Mouse (Mus musculus): ENCODE data around the gene Tex2.
"Not testable (repeated sequence)": the region's sequence is repeated elsewhere in the genome, so short reads cannot be mapped to it uniquely, and the experiment has no call there.

Tex2 gene

DNA sequence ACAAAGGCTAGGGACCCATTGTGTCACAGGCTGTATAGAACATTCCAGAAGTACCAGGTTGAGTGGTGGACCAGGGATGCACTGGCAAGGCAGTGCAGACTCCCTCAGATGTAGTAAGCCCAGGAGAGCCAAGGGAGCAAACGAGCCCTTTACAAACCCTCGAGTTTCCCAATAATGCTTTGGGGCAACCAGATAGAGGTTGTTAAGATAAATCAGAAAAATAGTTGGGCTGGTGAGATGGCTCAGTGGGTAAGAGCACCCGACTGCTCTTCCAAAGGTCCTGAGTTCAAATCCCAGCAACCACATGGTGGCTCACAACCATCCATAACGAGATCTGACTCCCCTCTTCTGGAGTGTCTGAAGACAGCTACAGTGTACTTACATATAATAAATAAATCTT, 5.5 kb upstream of the Tex2 start:
- DNase-seq (ENCODE audit: low read depth), result not testable (repeated sequence)

DNA sequence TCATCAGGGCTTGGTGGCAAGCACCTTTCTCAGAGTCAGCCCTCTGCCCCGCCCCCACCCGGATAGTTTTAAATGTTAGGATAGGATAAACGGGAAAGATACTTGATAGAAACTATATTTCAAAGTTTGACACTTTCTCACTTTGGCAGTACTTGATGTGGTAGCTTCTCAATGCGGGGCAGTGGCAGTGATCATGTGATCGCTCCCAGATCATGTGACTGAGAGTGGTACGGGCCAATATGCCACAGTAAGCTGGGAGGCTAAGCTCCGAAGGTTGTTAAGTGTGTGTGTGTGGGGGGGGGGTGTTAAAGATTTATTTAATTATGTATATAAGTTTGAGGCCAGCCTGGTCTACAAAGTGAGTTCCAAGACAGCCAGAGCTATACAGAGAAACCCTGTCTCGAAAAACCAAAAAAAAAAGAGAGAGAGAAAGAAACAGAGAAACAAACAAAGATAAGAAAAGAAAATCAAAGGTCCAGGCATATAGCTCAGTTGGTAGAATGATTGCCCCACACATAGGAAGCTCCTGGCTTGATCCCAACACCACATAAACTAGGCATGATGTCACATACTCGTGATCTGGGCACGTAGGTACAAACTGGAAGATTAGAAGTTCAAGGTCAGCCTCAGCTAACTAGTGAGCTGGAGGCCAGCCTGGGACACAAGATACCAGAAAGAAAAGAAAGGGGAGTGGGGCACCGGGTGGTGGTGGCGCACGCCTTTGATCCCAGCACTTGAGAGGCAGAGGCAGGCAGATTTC, 4.8 kb upstream of the Tex2 start:
- peak; percentile 65 for DNase-seq (ENCODE audit: low read depth)

DNA sequence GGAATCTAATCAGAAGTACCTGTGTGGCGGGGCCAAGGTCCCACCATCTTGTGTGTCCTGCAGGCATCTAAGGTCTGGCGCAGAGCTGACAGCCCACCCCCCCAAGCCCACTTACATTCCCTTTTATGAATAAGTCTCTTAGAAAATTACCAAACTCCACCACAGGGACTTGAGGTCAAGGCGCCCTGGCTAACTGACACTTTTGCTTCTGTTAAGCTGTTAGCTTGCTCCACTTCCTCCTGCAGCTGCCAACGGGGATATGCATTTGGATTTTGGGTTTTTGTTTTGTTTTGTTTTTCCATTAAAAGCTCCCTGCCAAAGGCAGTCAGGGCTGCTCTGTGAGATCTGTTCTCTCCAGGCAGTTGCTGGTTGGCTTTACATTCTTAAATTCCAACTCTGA, 2.3 kb upstream of the Tex2 start:
- DNase-seq (ENCODE audit: low read depth), result peak; percentile 14

DNA sequence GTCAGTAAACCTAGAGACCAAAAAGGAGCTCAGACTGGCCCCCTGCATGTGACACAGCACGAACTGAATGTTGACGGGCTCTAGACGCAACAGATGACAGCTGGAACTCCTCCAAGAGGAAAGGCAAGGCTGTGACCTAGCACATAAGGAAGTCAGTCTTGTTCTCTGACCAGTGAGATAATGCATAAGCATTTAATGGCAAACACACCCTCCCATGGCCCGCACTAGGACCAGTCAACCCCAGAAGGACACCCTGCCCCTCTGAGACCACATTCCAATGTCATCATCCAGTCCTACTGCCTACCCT, 1.1 kb upstream of the Tex2 start:
- no peak for DNase-seq (ENCODE audit: low read depth)

DNA sequence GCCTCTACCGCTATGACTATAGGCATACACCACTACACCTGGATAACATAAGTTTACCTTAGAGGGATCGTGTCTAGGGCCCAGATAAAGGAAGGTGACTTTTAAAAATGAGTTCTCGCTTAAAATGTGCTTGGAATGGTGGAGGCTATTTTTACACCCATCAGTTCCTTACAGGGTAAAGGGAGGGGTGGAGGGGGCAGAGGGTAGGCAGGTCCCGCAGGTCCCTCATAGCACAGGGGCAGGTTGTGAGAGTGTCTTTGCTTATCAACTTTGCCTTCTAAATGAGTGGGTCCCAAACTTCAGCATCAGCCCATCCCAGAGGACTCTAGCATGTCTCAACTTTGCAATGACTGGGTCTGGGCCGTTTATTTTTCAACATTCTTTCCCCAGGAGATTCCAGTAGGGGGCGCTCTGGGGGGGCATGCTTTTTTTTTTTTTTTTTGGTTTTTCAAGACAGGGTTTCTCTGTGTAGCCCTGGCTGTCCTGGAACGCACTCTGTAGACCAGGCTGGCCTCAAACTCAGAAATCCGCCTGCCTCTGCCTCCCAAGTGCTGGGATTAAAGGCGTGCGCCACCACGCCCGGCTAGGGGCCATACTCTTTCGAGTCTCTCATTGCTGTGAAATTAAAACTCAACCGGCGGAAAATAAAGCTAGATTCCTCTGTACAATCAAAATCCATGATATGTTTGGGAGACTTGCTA, 565 bp upstream of the Tex2 start:
- DNase-seq (ENCODE audit: low read depth), result peak; percentile 48

DNA sequence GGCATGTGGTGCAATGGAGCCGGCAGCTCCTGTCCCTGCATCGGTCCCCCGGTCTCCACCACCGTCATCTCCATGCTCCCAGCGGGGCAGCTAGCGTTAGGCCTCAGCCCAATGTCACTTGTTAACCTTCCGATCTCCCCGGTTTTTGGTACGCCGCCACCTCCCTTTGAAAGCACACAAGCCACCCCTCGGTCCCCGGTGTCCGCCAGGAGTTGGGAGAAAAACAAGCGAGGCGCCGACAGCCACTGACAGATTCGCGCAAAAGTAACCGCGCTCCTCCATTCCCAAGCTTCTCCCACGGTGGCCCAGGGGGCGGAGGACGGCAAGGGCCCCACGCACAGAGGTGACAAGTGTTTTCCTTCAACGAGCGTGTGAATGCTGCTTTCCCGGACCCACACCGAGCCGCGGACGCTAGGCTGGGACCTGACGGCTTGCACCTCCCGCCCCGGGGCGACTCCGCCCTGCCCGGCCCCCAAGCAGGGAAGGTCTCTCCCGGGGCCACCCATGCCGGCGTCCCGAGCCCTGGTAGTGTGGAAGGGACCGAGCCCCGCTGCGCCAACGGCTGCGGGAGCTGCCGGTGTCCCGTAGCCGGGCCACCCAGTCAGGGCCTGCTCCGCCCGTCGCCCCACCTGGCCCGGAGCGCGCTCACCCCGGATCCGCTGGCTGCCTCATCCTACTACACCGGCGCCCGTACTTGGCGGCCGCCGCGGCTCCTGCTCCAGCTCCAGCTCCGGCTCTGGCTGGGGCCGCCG, 838 bp downstream of the Tex2 start:
- DNase-seq (ENCODE audit: low read depth), result peak; percentile 51

DNA sequence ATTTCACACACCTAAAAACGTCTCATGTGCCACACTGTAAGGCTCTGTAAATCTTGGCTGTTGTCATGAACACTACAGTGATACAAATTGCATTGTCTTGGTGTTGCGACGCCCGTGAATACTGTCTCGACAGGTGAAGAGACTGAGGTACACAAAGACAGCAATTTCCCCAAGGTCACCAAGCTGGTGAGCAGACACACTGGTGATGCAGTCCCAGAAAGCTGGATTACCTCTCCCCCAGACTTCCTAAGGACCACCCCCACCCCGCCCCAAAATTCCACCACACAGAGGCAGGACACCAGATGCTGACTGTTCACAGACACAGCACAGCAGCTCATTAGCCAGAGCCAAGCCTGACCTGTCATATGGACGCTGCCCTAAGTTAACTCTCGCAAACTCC, 3.5 kb downstream of the Tex2 start:
- no peak for DNase-seq (ENCODE audit: low read depth)

DNA sequence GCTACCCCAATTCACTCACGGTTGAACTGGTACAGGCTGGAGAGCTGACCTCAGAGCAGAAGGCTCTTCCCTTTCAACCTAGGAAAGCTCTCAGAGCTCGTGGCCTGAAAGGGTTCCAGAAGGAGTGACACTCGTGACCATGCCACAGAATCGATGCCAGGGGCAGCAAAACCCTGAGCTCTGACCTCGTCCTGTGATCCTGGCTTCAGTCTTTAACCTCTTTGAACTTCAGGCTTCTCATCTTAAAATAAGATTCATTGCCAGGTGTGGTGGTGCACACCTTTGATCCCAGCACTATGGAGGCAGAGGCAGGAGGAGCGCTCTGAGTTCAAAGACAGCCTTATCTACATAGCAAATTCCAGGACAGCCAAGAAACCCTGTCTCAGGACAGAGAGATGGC, 5.9 kb downstream of the Tex2 start:
- DNase-seq (ENCODE audit: low read depth), result no peak

DNA sequence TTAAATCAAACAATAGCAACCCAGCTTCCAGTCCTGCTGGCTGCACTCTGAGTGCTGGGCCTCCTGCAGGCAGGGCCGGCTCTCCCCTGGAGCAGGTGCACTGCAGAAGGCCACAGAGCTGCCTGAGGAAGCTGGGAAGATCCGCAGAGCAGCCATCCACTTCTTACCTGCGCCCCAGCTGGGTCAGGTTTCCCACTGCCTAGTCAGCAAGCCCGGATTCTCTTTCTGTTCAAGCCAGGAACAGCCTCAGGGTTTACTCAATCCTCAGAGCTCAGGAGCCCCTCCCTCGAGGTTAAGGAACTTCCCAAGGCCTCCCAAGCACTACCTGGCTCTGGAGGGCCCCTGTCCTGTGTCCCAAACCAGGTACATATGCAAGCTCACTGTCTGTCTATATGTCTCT, 7.2 kb downstream of the Tex2 start:
- DNase-seq (ENCODE audit: low read depth), result no peak

DNA sequence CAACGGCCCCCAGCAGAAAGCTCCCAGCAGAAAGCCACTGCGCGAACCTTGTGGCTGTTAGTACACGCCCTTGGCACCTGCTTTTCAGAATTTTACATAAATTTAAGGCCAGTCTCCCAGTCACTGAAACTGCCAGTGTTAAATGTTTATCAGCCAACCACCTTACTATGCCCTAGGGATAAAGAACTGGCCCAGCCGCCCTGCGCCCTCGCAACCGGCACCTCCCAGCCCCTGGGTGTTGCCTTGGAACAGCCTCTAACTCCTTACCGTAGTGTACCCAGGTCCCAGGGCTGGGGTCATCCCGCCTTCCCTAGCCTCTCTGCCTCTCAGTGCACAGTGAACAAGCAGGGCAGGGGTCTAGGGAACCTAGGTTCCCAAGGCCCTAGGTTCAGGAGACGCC, 10.0 kb downstream of the Tex2 start:
- no peak for DNase-seq (ENCODE audit: low read depth)

DNA sequence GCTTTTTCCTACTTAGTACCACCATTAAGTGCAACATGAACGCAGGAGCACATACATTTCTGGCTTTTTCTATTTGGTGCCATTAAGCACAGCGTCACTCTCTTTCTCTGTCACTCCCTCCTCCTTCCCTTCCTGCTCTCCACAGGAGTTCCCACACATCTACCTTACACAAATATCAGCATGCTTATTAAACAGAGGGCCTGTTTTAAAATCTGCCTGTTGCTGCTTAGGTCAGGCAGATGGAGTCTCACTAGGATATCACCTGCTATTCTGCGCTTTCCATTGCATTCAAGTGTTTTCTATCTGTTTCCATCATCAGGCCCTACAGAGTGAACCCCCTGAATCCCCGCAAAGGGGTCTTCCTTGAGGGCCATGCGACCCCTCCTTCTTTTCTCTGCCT, 13.1 kb downstream of the Tex2 start:
- no peak for DNase-seq (ENCODE audit: low read depth)

DNA sequence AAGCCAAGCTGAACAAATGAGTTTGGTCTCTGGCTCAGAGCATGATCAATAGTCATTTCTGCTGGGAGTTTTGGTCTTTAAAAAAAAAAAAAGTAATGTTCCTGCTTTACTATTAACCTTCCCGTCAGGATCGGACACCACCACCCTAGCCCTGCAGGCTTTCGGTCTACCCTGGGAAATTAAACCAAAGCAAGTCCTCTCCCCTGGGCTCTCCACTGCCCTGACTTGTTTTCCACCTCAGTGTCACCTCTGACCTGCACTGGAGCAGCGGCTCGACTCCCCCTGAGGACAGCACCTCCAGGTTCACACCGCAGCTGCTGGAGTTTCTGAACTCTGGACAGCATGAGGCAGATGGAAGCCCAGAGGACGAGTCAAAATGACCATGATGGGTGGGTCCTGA, 13.9 kb downstream of the Tex2 start:
- DNase-seq (ENCODE audit: low read depth), result no peak

DNA sequence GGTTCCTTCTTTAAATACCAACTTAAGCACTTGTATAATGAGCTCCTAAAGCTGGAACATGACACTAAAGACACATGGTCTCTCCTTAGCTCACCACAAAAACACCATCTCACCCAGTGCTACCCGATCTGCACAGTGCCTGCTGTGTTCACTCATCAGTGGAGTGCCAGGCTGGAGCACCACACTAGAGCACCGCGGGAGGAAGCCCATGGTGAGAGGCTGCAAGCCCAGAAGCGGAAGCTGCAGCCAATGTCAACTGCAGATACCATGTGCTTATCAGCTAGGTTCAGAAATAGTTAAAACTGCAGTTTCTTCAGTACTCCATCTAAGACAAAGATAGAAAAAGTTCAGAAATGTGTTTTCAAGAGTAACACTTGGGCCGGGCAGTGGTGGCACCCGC, 14.9 kb downstream of the Tex2 start:
- DNase-seq (ENCODE audit: low read depth), result no peak

DNA sequence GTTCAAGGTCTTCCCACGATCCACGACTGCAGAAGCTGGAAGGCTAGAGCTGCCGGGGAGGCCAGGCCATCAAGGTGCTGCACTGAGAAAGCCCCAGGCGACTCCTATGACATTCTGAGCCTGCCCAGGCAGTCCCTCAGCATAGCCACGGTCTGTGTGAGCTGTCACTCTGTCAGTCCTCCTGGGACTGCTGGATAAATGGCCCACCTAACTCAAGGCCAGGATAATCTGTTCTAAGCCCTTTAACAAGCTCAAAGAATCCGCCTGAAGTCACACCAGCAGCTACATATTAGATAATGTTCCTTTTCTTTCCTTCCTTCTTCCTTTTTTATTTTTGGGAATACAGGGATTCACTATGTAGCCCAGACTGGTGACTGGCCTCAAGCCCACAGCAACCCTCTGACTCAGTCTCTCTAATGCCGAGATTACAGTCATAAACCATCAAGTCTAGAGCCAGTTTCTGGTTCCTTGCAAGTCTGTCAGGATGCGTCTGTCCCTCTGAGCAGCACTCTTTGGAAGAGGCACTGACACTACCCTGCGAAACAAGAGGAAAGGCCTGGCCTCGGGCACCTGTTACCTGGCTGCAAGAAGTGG, 15.4 kb downstream of the Tex2 start:
- peak; percentile 56 for DNase-seq (ENCODE audit: low read depth)

DNA sequence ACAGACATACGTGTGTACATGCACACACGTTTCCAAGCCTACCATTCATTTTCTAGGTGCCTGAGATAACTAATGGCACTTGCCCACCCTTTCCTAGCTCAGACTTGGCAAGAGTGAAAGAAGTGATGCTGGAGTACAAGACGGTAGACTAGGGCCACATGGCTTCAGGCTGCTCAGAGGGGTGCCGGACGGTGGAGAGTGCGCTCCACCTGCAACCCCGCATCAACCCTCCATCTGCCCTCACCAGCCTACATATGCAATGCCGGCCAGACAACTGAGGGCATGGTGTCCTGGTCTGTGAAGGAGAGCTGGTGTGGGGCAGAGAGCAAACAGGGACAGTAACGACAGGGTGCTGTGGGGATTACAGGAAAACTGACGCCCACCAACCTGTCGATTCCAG, 22.0 kb downstream of the Tex2 start:
- DNase-seq (ENCODE audit: low read depth), result no peak

DNA sequence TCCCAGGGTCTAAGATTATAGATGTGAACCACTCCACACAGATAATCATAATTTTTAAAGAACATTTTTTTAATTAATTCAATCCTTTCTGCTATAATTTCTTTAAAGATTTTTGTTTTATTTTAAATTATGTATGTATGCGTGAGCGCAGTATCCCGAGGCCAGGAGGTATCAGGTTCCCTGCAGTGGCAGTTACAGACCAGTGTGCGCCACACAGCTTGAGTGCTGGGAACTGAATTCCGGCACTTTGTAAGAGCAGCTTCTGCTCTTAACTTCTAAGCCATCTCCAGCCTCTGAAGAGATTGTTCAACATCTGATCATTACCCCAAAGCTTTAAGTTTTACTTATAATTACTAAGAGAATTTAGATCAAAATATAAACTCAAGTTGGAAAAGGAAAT, 23.1 kb downstream of the Tex2 start:
- DNase-seq (ENCODE audit: low read depth), result no peak

DNA sequence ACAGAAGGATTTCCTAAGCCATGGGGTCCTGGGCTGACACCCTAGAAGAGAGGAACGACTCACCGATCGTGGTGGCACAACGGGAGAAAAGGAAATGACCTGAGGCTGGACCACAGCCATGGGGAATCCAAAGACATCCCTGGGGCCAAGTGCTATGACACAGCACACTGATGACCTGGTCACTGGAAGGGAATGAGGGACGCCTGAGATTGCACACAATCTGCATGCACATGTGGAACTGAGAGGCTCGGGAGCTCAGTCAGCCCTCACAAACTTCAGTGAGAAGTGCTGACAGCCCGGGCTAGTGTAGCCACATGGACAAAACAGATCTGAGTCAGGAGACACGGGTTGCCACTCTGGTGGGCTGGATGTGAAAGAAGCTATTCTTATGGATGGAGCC, 24.4 kb downstream of the Tex2 start:
- DNase-seq (ENCODE audit: low read depth), result peak; percentile 71

DNA sequence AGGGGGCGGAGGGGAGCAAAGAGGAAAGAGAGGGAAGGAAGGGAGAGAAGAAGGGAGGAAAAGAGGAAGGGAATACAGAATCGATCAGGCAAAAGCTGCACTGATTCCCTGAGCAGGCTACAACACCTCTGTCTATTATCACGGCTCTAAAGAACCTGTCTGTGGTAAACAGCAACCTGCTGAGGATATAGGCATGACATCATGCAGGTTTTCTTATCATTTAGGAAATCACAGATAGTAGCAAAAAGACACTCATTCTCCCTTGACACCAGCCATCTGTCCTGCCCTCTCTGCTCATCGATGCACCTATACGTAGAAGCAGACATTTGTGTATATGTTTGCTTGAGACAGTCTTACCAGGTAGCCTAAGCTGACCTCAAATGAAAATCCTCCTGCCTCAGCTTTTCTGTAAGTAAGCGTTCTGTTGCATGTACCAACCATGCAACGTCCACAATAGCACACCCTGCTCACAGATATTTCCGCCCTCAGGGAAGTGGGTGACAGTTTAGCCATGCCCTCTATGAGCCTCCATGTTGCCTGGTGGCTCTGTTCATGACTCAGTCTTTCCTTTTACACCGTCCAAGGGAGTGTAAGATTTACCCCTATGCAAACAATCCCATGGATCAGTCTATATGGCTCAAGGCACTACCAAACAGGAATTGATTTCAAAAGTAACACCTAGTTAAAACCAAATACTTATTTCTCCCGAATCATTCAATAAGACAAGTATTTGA, 25.3 kb downstream of the Tex2 start:
- DNase-seq (ENCODE audit: low read depth), result peak; percentile 63

DNA sequence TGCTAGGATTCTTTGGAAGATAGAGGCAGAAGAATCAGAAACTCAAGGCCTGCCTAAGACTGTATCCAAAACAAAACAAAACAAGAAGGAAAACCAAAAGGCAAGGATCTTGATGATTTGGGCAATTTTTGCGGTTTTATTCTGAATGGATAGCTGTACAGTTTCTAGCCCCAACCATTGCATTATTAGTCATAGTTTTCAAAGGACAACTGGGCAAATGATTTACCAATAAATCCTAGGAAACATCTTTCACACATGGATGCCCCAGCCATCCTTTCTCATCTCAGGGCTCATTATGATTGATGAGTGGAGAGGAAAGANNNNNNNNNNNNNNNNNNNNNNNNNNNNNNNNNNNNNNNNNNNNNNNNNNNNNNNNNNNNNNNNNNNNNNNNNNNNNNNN, 29.4 kb downstream of the Tex2 start:
- no peak for DNase-seq (ENCODE audit: low read depth)

DNA sequence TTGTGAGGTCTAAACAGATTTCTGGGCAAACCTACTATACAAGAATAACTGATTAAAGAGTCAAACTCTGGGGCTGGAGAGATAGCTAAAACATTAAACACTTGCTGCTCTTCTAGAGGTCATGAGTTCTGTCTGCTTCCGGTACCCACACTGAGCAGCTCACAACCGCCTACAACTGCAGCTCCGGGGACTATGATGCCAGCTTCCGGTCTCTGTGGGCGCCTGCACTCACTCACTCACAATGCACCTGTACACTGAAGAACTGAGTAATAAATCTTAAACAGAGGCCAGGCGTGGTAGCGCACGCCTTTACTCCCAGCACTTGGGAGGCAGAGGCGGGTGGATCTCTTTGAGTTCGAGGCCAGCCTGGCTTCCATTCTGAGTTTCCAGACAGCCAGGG, 31.9 kb downstream of the Tex2 start:
- no peak for DNase-seq (ENCODE audit: low read depth)

DNA sequence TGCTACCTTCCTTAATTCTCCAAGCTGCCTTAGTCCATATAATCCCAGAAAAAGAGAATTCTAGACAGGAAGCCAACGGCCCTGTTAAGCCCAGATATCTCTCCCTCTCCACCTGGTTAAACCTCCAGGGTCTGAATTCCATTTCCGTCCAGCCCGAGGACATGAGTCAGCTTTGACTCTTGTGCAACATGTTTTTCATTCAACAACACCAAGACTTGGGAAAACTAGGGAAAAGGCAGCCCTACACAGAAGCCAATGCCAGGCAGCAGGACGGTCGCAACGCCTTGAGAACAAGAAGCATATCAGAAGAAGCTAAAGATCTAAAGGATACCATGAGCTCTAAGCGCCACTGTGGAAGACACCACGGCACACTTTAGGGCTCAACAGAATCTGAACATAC, 32.8 kb downstream of the Tex2 start:
- peak; percentile 83 for DNase-seq (ENCODE audit: low read depth)

DNA sequence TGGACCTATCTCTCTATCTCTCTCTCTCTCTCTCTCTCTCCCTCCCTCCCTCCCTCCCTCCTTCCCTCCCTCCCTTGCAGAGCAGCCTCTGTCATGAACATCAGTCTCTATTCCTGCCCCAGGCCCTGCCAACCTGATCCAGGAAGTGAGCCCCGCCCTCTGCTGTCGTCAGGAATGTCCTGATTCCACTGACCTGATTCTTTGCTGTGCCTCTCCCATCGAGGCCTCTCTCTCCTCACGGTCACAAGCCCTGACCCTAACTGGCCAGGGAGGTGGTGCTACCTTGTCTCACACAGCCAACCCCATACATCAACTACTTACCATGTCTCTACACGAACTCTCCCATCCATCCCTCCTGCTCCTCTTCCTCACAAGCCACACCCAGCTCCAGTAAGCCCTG, 33.3 kb downstream of the Tex2 start:
- DNase-seq (ENCODE audit: low read depth), result no peak
